Mouse (Mus musculus): ENCODE results near the gene Gm49395. TPM values are rescaled to one million over a fixed set of nuclear protein-coding genes. Genes with fewer than 3 reads are reported as not detected.
A peak's percentile ranks its signal among the peaks of the same experiment; 100 is the strongest.

Gm49395 gene
- polyA plus RNA-seq, 1 experiment: 6.6 TPM

DNA sequence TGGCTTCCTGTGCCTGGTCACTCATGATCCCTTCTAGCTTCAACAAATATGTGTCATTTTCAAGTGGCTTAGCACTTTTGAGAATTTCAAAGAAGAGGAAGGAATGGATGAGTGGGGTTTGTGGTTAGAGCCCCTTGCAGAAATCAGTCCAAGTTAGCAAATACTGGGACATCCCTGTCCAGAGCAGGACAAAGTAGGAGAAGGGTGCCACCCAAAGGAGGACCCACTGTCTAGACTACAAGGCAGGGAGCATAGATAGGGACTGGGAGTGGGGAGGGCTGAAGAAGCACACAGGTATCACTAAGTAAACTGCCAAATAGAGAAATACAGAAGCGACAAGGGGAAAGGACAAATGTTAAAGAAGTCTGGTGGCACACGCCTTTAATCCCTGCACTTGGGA is 1.0 kb upstream of the Gm49395 start:
- H3K4me3 ChIP-seq (ENCODE audit: insufficient read depth, low read length): no peak overlapping the region
- no peak overlapping the region for H3K27ac ChIP-seq (ENCODE audit: insufficient read depth, low read length)
- no peaks in the 10 kb centered on the region for H3K4me1 ChIP-seq (ENCODE audit: control insufficient read depth, insufficient read depth, low read length)
- 0 out of 2 replicates have a peak, but pooled peaks have one; percentile 18 for TF ChIP-seq POLR2A (IDR thresholded peaks at IDR 0.05; ENCODE audit: low read depth, low read length)
- TF ChIP-seq CTCF (IDR thresholded peaks at IDR 0.05; ENCODE audit: borderline replicate concordance, insufficient read depth, low read length): no peak

DNA sequence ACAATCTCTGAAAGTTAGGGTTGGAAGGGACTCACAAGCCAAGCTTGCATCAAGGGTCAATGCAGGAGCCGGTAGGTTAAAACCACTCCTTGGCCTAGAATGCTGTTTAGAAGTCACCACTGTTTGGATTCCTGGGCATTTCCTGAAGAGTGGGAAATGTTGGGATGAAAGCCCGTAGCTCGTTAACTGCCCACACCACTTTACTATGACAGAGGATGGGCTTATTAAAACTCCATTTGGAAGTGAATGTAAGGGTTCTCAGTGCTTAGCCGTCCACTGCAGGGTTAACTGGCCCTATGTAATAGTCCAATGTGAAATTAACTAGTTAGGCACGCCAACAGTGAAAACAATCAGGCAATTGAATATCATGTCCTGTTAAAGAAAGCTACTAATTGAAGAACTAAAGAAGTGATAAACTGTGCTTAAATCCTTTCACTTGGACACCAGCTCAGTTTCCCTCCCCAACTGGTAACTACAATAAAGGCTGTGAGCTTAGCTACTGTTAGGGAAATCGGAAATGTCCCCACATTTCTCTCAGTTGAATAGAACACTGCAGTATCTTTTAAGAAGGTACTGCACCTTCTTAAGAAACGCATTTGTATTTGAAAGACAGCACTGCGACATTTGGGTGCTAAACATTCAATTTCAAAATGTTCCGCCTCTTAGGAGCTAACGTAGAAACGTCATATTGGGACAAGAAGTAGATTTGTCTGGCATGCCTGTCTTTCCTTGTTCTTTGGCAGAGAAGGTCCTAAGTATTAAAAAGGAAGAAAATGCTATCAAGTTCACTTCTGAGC is 1.1 kb downstream of the Gm49395 start:
- Histone ChIP-seq H3K4me1 (ENCODE audit: control insufficient read depth, insufficient read depth, low read length) (no peaks in the 10 kb centered on the region), H3K27ac (ENCODE audit: insufficient read depth, low read length) (peak overlapping the region; percentile 90; the same call in 1 of the 2 replicates), H3K4me3 (ENCODE audit: insufficient read depth, low read length) (peak overlapping the region; percentile 48)
- TF ChIP-seq CTCF (IDR thresholded peaks at IDR 0.05; ENCODE audit: borderline replicate concordance, insufficient read depth, low read length) (no peak), POLR2A (IDR thresholded peaks at IDR 0.05; ENCODE audit: low read depth, low read length) (no peak)

DNA sequence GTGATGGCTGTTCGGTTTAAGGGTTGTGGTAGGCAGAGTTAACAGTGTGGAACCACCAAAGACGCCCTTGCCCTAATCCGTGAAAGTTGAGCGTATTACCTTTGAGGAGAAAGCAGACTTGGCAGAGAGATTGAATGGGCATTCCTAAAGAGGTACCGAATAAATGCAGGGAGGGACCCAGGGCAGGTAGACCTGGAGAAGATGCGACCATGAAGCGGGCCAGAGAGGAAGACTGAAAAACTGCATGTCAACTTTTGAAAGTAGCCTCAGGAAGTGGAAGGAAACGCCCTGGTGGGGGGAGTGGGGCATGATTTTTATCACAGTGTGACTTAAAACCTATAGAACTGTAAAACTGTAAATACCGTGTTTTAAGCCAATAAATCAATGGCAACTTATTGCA is 2.3 kb downstream of the Gm49395 start:
- TF ChIP-seq POLR2A (IDR thresholded peaks at IDR 0.05; ENCODE audit: low read depth, low read length) (no peak), CTCF (IDR thresholded peaks at IDR 0.05; ENCODE audit: borderline replicate concordance, insufficient read depth, low read length) (no peak)
- H3K4me3 ChIP-seq (ENCODE audit: insufficient read depth, low read length): no peak overlapping the region
- no peaks in the 10 kb centered on the region for H3K4me1 ChIP-seq (ENCODE audit: control insufficient read depth, insufficient read depth, low read length)
- H3K27ac ChIP-seq (ENCODE audit: insufficient read depth, low read length): no peak overlapping the region

DNA sequence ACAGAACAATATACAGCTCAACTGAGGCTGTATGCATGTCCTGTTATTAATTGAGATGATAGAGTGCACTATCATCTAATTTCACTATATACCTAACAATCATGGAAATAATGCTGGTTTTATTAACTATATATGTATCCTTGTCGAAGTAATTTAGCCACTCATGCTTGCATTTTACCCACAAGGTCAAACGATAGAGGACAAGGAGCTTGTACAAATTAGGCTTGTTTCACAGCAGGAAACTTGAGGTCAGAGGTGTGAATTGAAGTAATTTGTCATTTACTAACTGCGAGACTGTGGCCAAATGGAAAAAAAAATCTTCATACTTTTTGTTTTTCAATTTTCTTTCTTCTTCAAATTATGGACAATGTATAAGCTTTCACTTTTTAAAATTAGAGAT is 3.5 kb downstream of the Gm49395 start:
- H3K4me3 ChIP-seq (ENCODE audit: insufficient read depth, low read length): no peak overlapping the region
- TF ChIP-seq CTCF (IDR thresholded peaks at IDR 0.05; ENCODE audit: borderline replicate concordance, insufficient read depth, low read length) (no peak), POLR2A (IDR thresholded peaks at IDR 0.05; ENCODE audit: low read depth, low read length) (no peak)
- H3K27ac ChIP-seq (ENCODE audit: insufficient read depth, low read length): no peak overlapping the region
- H3K4me1 ChIP-seq (ENCODE audit: control insufficient read depth, insufficient read depth, low read length): no peaks in the 10 kb centered on the region

DNA sequence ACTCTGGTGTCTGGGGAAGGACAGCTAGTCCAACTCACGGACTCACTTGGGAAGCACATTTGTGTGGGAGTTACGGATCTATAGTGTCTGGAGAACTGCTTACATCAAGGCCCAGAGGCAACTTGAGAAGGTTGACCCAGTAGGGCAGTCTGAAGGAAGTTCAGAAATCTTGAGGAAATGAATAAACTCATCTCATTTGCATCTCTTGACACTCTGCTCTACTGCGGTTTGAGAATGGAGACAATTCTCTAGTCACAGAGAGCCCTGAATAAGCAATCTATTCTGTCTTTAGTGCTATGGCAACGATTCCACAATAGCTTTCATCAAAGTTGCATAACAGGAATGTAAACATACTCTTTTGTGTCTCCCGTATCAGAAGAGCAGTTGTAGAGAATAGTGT is 4.8 kb downstream of the Gm49395 start:
- H3K4me3 ChIP-seq (ENCODE audit: insufficient read depth, low read length): no peak overlapping the region
- no peak overlapping the region for H3K27ac ChIP-seq (ENCODE audit: insufficient read depth, low read length)
- H3K4me1 ChIP-seq (ENCODE audit: control insufficient read depth, insufficient read depth, low read length): no peaks in the 10 kb centered on the region
- TF ChIP-seq POLR2A (IDR thresholded peaks at IDR 0.05; ENCODE audit: low read depth, low read length) (no peak), CTCF (IDR thresholded peaks at IDR 0.05; ENCODE audit: borderline replicate concordance, insufficient read depth, low read length) (no peak)

DNA sequence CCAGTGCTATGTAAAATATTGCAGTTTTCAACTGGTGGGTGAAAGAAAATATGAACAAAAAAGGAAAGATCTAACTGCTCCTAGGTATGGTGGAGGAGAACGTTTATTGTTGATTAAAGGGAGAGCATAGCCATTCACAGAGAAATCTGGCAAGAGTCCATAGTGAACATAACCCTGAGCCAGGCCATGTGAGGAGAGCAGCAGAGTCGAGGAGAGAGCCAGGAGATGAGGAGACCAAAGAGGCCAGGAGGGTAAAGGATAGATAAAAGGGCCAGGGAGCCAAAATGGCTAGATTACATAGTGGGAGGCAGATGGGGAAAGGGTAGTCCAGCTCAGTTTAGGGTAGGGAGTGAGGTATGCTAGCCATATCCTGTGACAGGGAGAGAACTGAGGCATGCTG is 5.5 kb downstream of the Gm49395 start:
- H3K4me1 ChIP-seq (ENCODE audit: control insufficient read depth, insufficient read depth, low read length): peaks cover 2% of the 10 kb centered on the region; the same call in 1 of the 2 replicates
- TF ChIP-seq POLR2A (IDR thresholded peaks at IDR 0.05; ENCODE audit: low read depth, low read length) (no peak), CTCF (IDR thresholded peaks at IDR 0.05; ENCODE audit: borderline replicate concordance, insufficient read depth, low read length) (no peak)
- no peak overlapping the region for H3K4me3 ChIP-seq (ENCODE audit: insufficient read depth, low read length)
- H3K27ac ChIP-seq (ENCODE audit: insufficient read depth, low read length): no peak overlapping the region

DNA sequence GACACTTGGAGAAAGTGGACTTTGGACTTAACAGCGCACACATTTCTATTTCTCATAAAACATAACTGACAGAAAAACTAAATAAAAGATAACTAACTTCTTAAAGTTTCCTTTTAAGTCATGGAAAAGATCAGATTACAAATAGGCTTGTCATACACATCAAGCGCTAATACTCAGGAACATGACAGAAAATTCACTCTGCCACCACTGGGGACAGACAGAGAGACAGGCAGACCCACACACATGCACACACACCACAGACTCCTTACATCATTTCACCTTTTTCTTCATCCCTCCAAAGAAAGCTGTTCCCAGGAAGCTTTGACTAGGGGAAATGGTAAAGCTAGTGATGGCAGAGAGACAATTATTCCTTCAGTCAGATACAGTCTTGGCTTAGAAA is 6.3 kb downstream of the Gm49395 start:
- no peak overlapping the region for H3K27ac ChIP-seq (ENCODE audit: insufficient read depth, low read length)
- peaks cover 2% of the 10 kb centered on the region; the same call in 1 of the 2 replicates for H3K4me1 ChIP-seq (ENCODE audit: control insufficient read depth, insufficient read depth, low read length)
- no peak overlapping the region for H3K4me3 ChIP-seq (ENCODE audit: insufficient read depth, low read length)
- TF ChIP-seq CTCF (IDR thresholded peaks at IDR 0.05; ENCODE audit: borderline replicate concordance, insufficient read depth, low read length): no peak
- no peak for TF ChIP-seq POLR2A (IDR thresholded peaks at IDR 0.05; ENCODE audit: low read depth, low read length)

DNA sequence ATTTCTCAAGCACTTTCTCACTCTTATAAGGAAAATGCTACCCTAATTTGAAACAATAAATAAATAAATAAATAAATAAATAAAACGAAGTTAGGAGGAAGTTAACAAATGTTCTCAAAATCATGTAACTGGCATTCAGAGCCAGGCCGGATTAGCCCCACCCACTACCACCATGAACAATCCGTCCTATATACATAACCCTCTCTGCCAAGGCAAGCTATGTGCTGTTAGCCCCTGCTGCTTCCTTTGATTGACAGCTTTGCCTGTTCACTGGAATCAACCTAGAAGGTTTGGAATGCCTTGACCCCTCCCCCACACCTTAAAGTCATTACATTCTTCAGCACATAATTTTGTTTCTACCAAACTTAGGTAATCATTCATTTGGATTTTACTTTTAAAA is 10.2 kb downstream of the Gm49395 start:
- no peak for TF ChIP-seq CTCF (IDR thresholded peaks at IDR 0.05; ENCODE audit: borderline replicate concordance, insufficient read depth, low read length)
- no peak for TF ChIP-seq POLR2A (IDR thresholded peaks at IDR 0.05; ENCODE audit: low read depth, low read length)
- Histone ChIP-seq H3K4me3 (ENCODE audit: insufficient read depth, low read length) (no peak overlapping the region), H3K4me1 (ENCODE audit: control insufficient read depth, insufficient read depth, low read length) (peaks cover 2% of the 10 kb centered on the region; the same call in 1 of the 2 replicates), H3K27ac (ENCODE audit: insufficient read depth, low read length) (no peak overlapping the region)

DNA sequence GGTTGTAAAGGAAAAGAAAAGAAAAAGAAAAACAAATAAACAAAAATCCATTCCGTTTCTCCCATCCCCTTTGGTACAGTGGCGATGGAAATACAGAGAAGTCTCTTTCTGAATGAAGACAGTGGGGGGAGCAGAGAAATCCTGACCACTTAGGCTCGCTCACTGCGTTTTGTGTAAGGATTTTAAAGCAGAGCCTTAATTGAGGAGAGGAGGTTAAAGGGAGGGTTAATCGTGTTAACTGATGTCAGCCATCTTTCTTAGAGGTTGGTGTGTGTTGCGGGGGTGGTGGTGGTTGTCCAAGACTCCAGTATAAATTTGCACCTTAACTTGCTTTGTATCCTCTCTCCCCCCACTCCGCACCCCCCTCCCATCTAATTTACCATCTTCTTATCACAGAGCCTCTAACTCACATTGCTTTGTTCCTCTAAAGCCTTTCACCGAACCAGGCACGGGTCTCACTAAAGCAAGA is 10.7 kb downstream of the Gm49395 start:
- Histone ChIP-seq H3K27ac (ENCODE audit: insufficient read depth, low read length) (peak overlapping the region; percentile 95), H3K4me1 (ENCODE audit: control insufficient read depth, insufficient read depth, low read length) (peaks cover 2% of the 10 kb centered on the region; the same call in 1 of the 2 replicates), H3K4me3 (ENCODE audit: insufficient read depth, low read length) (peak overlapping the region; percentile 62)
- TF ChIP-seq CTCF (IDR thresholded peaks at IDR 0.05; ENCODE audit: borderline replicate concordance, insufficient read depth, low read length) (no peak), POLR2A (IDR thresholded peaks at IDR 0.05; ENCODE audit: low read depth, low read length) (no peak)

Measured in embryonic fibroblast, embryonic 13.5 days (primary cell).